Mouse (Mus musculus) layer of hippocampus, adult 18-20 months (tissue): Measurements from ENCODE around the gene Lrrc59. TPM values are rescaled to one million over a fixed set of nuclear protein-coding genes. Genes with fewer than 3 reads are reported as not detected.
A peak's percentile ranks its signal among the peaks of the same experiment; 100 is the strongest.
"Not testable (repeated sequence)": the region's sequence is repeated elsewhere in the genome, so short reads cannot be mapped to it uniquely, and the experiment has no call there.

Experiments used
- DNase-seq, 2 experiments: peaks; one replicate each; pipeline ENCODE4 v3.0.0; 2022; ENCODE audit warnings: low spot score in 2 of 2
- total RNA-seq, 2 experiments: library from RNA; stranded (reverse); gene quantifications; 2 replicates each; pipeline ENCODE4 v1.2.3; 2021

Lrrc59 gene
- total RNA-seq, 2 experiments from 2014 or later = 78.3 to 87.0 TPM

GRCm38 (mm10) chr11:94630199-94631011 lies 838 bp downstream of the Lrrc59 start:
- no peak for DNase-seq

GRCm38 (mm10) chr11:94631969-94632368 lies 2.4 kb downstream of the Lrrc59 start:
- no peak for DNase-seq

GRCm38 (mm10) chr11:94632988-94633387 lies 3.4 kb downstream of the Lrrc59 start:
- DNase-seq = no peak

- no peak for DNase-seq
Measured at GRCm38 (mm10) chr11:94634431-94634830, 4.9 kb downstream of the Lrrc59 start.

- peak; percentile 47 to 75 for DNase-seq
Measured at GRCm38 (mm10) chr11:94644461-94645219, 15.1 kb downstream of the Lrrc59 start.

- no peak for DNase-seq
Measured at GRCm38 (mm10) chr11:94646457-94646856, 16.9 kb downstream of the Lrrc59 start.

- not testable (repeated sequence) for DNase-seq
Measured at GRCm38 (mm10) chr11:94651241-94651640, 21.7 kb downstream of the Lrrc59 start.

- no peak for DNase-seq
Measured at GRCm38 (mm10) chr11:94652973-94653372, 23.4 kb downstream of the Lrrc59 start.

GRCm38 (mm10) chr11:94653663-94654436 lies 24.3 kb downstream of the Lrrc59 start, which contains the start of the genes Mrpl27 and Eme1:
Mrpl27 (plus strand) TSS chr11:94653767.
Eme1 (minus strand) TSS chr11:94653964.
- DNase-seq = peak; percentile 81 to 90

- no peak for DNase-seq
Measured at GRCm38 (mm10) chr11:94661344-94661743, 31.8 kb downstream of the Lrrc59 start.

GRCm38 (mm10) chr11:94665281-94665680 lies 35.7 kb downstream of the Lrrc59 start:
- DNase-seq = no peak

GRCm38 (mm10) chr11:94674984-94675383 lies 45.4 kb downstream of the Lrrc59 start:
- DNase-seq = peak in 1 of 2 experiments; percentile 30

GRCm38 (mm10) chr11:94675446-94675845 lies 45.9 kb downstream of the Lrrc59 start:
- DNase-seq = no peak

- no peak for DNase-seq
Measured at GRCm38 (mm10) chr11:94676308-94676707, 46.7 kb downstream of the Lrrc59 start.

- peak; percentile 87 to 91 for DNase-seq
Measured at GRCm38 (mm10) chr11:94676754-94677606, 47.4 kb downstream of the Lrrc59 start, which contains the start of gene Xylt2. Xylt2 (minus strand) TSS chr11:94677515.

- DNase-seq = no peak
Measured at GRCm38 (mm10) chr11:94677607-94678145, 48.1 kb downstream of the Lrrc59 start.

GRCm38 (mm10) chr11:94680639-94681038 lies 51.1 kb downstream of the Lrrc59 start:
- DNase-seq = no peak

GRCm38 (mm10) chr11:94681640-94682039 lies 52.1 kb downstream of the Lrrc59 start:
- DNase-seq = no peak

GRCm38 (mm10) chr11:94682427-94682826 lies 52.9 kb downstream of the Lrrc59 start:
- DNase-seq = no peak

GRCm38 (mm10) chr11:94687178-94687577 lies 57.6 kb downstream of the Lrrc59 start:
- no peak for DNase-seq
